Mouse (Mus musculus) midbrain, embryonic 15.5 days (tissue): ENCODE results near the gene Sh3kbp1. TPM values are rescaled to one million over a fixed set of nuclear protein-coding genes. Genes with fewer than 3 reads are reported as not detected.

ENCODE experiments used
- ATAC-seq: fragments of 200-750 bp; cut with Nextera tagmentation; replicated peaks from 2 replicates; pipeline ENCODE4 v1.8.0; 2017; ENCODE audit warnings: moderate TSS enrichment
- H3K27ac ChIP-seq: fragments of 300-500 bp; sonication (generic); 2 replicates; pipeline ENCODE4 v1.5.1; 2015; ENCODE audit warnings: mild to moderate bottlenecking, inconsistent platforms
- H3K27me3 ChIP-seq: fragments of 300-500 bp; sonication (generic); replicated peaks from 2 replicates; pipeline ENCODE4 v1.6.1; 2015; ENCODE audit warnings: inconsistent platforms
- H3K36me3 ChIP-seq: fragments of 300-500 bp; sonication (generic); replicated peaks from 2 replicates; pipeline ENCODE4 v1.6.1; 2015; ENCODE audit warnings: inconsistent platforms
- H3K4me1 ChIP-seq: fragments of 300-500 bp; sonication (generic); 2 replicates; pipeline ENCODE4 v1.6.1; 2015; ENCODE audit warnings: inconsistent platforms
- H3K4me2 ChIP-seq: fragments of 300-500 bp; sonication (generic); 2 replicates; pipeline ENCODE4 v1.6.1; 2015; ENCODE audit warnings: inconsistent platforms, mild to moderate bottlenecking, moderate library complexity
- H3K4me3 ChIP-seq: fragments of 300-500 bp; sonication (generic); 2 replicates; pipeline ENCODE4 v1.5.1; 2015; ENCODE audit warnings: mild to moderate bottlenecking, inconsistent platforms
- H3K9ac ChIP-seq: fragments of 300-500 bp; sonication (generic); 2 replicates; pipeline ENCODE4 v1.6.1; 2015; ENCODE audit warnings: mild to moderate bottlenecking, inconsistent platforms
- H3K9me3 ChIP-seq: fragments of 300-500 bp; sonication (generic); 2 replicates; pipeline ENCODE4 v1.6.1; 2016; ENCODE audit warnings: inconsistent platforms
- WGBS: fragments of 180-500 bp; shearing (Covaris S2); methylation state at CpG from one replicate; pipeline ENCODE4 v1.1.7; 2015; ENCODE audit warnings: mixed read lengths; 5-methylcytosine and 5-hydroxymethylcytosine counted together
- polyA plus RNA-seq: library from polyadenylated mRNA; unstranded; fragments of >200 nt; fragmentation: Nextera tagmentation; extraction: Ambion mirVana; gene quantifications from 2 replicates; pipeline ENCODE4 v1.2.1, GENCODE M21; 2015

The Sh3kbp1 gene
- polyA plus RNA-seq, 1 experiment from 2014 or later: 44.5 TPM

DNA sequence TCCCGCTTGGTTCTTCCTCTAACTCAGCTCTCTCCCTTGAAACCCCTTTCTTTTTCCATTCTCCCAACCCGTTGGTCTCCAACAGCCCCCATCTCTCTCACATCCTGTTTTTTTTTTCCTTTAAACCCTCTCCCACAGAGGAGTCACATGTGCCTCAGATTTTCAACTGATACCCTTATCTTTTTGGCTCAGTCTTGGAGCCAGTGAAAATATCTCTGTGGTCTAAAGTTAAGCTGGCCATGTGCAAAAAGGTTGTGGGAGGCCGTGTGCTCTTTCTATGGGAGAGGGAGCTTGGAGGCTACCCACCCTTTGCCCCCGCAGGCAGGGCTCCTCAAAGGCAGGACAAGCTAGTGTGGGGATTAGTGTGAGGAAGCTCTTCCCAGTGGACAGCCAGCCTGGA lies 12.9 kb downstream of the Sh3kbp1 start:
- Histone ChIP-seq H3K9ac (no peak overlapping the region), H3K9me3 (no peaks in the 10 kb centered on the region), H3K4me3 (no peak overlapping the region), H3K36me3 (no peaks in the 10 kb centered on the region), H3K27ac (no peak overlapping the region), H3K27me3 (no peaks in the 10 kb centered on the region), H3K4me2 (no peak overlapping the region), H3K4me1 (no peaks in the 10 kb centered on the region)
- ATAC-seq: no peak
- WGBS: 73% methylated on average over 4 of the region's 4 CpGs

DNA sequence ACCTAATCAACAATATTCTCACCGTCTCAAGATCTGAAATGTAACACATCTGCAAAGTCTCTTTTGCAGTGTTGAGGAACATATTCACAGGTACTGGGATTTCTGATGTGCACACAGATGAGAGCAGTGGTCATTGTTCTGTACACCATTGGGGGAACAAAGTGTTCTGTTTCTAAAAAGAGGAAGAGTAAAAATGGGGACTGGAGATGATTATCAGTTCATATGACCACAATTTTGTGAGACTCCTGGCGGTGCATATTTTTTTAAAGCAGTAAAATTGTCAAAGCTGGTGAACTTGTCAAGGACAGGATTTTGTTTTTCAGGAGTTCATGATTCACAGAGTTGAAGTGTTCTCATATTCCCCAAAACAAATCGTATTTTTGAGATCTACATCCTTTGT lies 18.2 kb downstream of the Sh3kbp1 start:
- Histone ChIP-seq H3K4me2 (no peak overlapping the region), H3K27me3 (no peaks in the 10 kb centered on the region), H3K9ac (no peak overlapping the region), H3K4me1 (0 out of 2 replicates have a peak, but pooled peaks cover 4% of the 10 kb centered on the region), H3K4me3 (no peak overlapping the region), H3K36me3 (no peaks in the 10 kb centered on the region), H3K27ac (no peak overlapping the region), H3K9me3 (no peaks in the 10 kb centered on the region)
- 93% methylated on average over 3 of the region's 3 CpGs for WGBS
- no peak for ATAC-seq

DNA sequence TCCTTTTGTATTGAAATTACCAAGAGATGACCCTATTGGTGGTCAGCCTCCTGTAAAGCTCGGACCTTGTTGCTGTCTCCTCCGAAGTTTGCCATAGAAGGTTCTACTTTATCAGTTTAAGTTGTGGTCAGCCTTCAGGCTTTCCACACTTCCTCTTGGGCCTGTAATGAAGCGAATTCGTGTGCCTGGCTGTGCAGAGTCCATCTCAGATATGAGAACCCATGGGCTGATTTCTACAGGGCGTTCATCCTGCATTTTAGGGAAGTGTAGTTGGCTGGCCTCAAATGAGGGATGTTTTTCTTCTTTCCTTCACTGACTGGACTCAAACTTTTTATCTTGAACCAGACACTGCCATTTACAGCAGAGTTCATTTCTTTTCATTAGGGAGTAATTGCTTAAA lies 20.5 kb downstream of the Sh3kbp1 start:
- WGBS: 93% methylated on average over 5 of the region's 5 CpGs
- no peak overlapping the region for H3K27ac ChIP-seq
- no peak overlapping the region for H3K9ac ChIP-seq
- 0 out of 2 replicates have a peak, but pooled peaks cover 4% of the 10 kb centered on the region for H3K4me1 ChIP-seq
- H3K4me2 ChIP-seq: no peak overlapping the region
- no peak overlapping the region for H3K4me3 ChIP-seq
- no peaks in the 10 kb centered on the region for H3K9me3 ChIP-seq
- H3K36me3 ChIP-seq: no peaks in the 10 kb centered on the region
- no peak for ATAC-seq
- H3K27me3 ChIP-seq: no peaks in the 10 kb centered on the region

DNA sequence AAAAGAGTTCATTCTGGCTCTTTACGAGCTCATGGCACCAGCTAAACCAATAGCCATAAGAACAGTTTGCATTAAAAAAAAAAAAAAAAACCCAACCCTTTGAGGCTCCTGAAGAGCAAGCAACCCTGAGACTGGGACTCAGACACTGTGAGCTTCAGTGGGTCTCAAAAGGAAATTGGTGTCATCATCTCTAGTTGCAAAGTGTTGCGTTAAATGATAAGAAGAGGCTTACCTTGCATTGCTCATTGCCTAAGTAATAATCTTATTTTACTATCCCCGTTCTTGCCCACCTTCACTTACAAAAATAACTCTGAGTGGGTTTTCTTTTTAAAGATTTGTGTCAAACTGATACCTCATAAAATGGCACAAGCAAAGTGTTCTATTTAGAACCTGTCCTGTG lies 21.5 kb downstream of the Sh3kbp1 start:
- WGBS: 84% methylated on average over 3 of the region's 3 CpGs
- no peaks in the 10 kb centered on the region for H3K36me3 ChIP-seq
- ATAC-seq: no peak

DNA sequence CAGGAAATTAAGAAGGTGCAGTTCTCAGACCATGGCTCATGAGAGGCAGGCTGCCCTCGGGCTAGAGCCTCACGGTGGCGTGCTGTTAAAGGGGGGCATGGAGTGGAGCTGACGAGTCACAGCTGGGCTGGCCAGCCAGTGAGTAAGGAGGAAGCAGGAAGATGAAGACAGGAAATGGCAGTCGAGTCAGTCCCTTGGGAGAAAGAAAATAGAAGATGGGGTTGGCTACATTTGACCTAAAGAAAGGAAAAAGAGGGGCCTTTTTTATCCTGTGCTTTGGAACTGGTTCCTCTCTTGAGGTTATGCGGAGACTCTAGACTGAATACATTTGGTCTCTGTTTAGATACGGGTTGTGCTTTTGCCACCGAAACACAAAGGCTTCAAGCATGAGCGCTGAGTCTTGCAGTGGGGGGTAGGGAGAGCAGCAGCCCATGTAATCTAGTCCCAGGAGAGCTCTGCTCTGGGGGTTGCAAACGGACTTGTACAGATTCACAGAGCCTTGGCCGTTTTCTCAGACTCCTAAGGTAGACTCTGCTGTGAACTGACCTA lies 23.1 kb downstream of the Sh3kbp1 start:
- H3K27me3 ChIP-seq: no peaks in the 10 kb centered on the region
- ATAC-seq: peak; percentile 37
- H3K4me1 ChIP-seq: 0 out of 2 replicates have a peak, but pooled peaks cover 4% of the 10 kb centered on the region
- H3K9ac ChIP-seq: no peak overlapping the region
- H3K4me3 ChIP-seq: no peak overlapping the region
- no peaks in the 10 kb centered on the region for H3K36me3 ChIP-seq
- no peak overlapping the region for H3K27ac ChIP-seq
- WGBS: 45% methylated on average over 11 of the region's 11 CpGs
- H3K4me2 ChIP-seq: no peak overlapping the region
- no peaks in the 10 kb centered on the region for H3K9me3 ChIP-seq

More for the DNA sequence above, 21.5 kb downstream of the Sh3kbp1 start:
- Histone ChIP-seq H3K27ac (no peak overlapping the region), H3K4me3 (no peak overlapping the region), H3K4me1 (0 out of 2 replicates have a peak, but pooled peaks cover 4% of the 10 kb centered on the region), H3K27me3 (no peaks in the 10 kb centered on the region), H3K4me2 (no peak overlapping the region), H3K9ac (no peak overlapping the region), H3K9me3 (no peaks in the 10 kb centered on the region)

DNA sequence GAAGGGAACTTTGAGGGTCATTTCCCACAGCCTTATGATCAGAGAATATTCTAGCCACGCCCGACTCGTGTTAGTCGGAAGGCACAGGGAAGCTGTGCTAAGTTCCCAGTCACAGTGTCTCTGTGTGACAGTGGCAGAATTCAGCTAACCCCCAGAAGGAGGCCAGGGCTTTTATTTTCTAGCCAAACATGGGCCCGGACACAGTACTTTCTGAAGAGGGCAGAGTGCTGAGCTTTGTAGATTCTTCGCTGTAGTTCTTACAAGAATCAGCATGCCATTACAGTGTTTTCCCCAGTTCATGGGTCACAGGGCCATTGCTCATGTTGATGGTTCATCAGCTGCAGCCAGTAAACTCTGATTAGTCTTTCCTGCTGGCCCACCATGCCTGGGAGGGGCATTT lies 23.7 kb downstream of the Sh3kbp1 start:
- Histone ChIP-seq H3K4me1 (0 out of 2 replicates have a peak, but pooled peaks cover 4% of the 10 kb centered on the region), H3K9ac (no peak overlapping the region), H3K36me3 (no peaks in the 10 kb centered on the region), H3K4me3 (no peak overlapping the region), H3K9me3 (no peaks in the 10 kb centered on the region), H3K27me3 (no peaks in the 10 kb centered on the region), H3K27ac (no peak overlapping the region), H3K4me2 (no peak overlapping the region)
- WGBS: 73% methylated on average over 6 of the region's 6 CpGs
- no peak for ATAC-seq

DNA sequence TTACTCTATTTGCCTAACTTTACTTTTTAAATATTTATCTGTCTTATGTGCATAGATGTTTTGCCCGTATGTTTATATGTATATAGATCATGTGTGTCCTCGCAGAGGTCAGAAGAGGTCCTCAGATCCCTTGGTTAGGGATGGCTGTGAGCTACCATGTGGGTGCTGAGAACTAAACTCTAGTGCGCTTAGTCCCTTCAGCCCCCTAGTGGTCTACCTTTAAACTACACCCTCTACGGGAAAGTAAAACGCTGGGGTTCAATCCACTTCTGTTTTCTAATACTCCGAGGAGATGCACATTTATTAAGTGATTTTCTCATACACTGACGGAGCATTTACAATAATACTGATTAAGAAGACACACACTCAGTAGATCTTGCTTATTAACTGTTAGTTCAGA lies 44.3 kb downstream of the Sh3kbp1 start:
- WGBS: 85% methylated on average over 7 of the region's 7 CpGs
- no peak for ATAC-seq
- H3K4me3 ChIP-seq: no peak overlapping the region

DNA sequence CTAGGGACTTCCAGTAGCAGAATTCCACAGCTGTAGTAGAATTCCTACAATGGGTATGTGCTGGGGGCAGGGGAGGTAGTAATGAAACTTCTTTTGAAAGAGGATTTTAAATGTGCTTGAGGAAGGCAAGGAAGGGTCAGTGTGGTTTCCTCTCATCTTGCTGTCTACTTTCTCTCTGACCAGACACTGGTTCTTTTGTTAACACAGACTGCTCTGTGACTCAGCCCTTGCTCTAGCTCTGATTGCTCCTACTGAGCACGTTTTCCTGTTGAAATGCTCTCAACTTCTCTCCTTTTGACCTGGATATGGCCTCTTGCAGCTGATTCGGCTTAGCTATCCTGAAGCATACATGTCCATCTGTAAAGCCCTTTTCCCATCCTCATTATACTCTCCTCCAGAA lies 45.4 kb downstream of the Sh3kbp1 start:
- Histone ChIP-seq H3K9me3 (no peaks in the 10 kb centered on the region), H3K27ac (no peak overlapping the region), H3K27me3 (no peaks in the 10 kb centered on the region), H3K9ac (no peak overlapping the region), H3K4me2 (no peak overlapping the region), H3K4me3 (no peak overlapping the region), H3K36me3 (no peaks in the 10 kb centered on the region), H3K4me1 (no peaks in the 10 kb centered on the region)
- WGBS: 42% methylated on average over 2 of the region's 2 CpGs
- no peak for ATAC-seq

More for the DNA sequence above, 44.3 kb downstream of the Sh3kbp1 start:
- no peak overlapping the region for H3K9ac ChIP-seq
- no peaks in the 10 kb centered on the region for H3K27me3 ChIP-seq
- no peaks in the 10 kb centered on the region for H3K9me3 ChIP-seq
- no peak overlapping the region for H3K4me2 ChIP-seq
- H3K4me1 ChIP-seq: no peaks in the 10 kb centered on the region
- no peak overlapping the region for H3K27ac ChIP-seq
- H3K36me3 ChIP-seq: no peaks in the 10 kb centered on the region

DNA sequence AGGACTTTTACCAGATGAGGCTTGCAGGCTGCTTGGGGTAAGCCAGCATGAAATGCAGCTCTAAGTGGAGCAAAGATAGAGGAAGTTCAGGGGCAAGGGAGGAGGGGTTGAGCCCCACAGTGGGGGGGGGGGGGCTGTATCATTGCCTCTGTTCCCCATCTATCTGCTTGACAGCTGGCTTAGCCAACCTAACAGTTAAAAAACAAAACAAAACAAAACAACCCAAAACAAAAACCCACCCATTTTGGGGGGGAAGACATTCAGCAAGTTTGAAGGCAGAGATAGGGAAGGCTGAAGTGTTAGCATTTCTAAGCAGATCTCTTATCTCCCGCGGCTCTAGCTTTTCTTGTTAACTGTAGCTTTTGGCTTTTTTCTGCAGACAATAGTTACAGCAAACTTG lies 49.2 kb downstream of the Sh3kbp1 start:
- Histone ChIP-seq H3K4me3 (no peak overlapping the region), H3K9ac (no peak overlapping the region), H3K36me3 (no peaks in the 10 kb centered on the region), H3K4me2 (no peak overlapping the region), H3K4me1 (no peaks in the 10 kb centered on the region), H3K27me3 (no peaks in the 10 kb centered on the region), H3K27ac (no peak overlapping the region), H3K9me3 (no peaks in the 10 kb centered on the region)
- no peak for ATAC-seq
- 30% methylated on average over 2 of the region's 2 CpGs for WGBS

DNA sequence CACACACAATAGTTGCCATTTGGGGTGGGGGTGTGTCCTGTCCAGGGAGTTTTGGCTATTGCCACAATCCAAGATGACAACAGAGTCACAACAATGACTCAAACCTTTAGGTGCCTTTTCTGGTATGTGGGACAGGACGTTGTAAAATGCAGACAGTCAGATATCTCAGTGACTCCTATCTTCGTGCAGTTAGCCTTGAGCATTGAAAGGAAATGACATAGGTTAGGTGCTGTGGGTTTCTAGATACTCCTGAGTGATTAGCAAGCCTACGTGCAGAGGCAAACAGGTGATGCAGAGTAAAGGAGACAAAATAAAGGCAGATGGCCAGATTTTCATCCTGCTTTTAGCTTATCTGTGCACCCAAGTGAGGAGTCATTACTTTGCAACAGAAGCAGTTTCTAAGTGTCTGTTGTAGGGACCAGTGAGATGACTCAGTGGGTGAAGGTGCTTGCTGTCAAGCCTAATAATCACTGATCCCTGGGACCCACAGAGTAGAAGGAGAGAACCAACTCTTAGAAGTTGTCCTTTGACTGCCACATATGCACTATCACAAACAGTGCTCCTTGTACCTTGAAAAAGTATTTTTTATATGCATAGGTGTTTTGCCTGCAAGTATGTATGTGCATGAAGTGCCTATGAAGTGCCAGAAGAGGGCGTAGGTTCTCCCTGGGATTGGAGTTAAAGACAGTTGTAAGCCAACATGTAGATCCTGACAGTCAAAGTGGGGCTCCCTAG lies 50.7 kb downstream of the Sh3kbp1 start:
- Histone ChIP-seq H3K9me3 (no peaks in the 10 kb centered on the region), H3K27ac (no peak overlapping the region), H3K4me2 (no peak overlapping the region), H3K36me3 (no peaks in the 10 kb centered on the region), H3K9ac (no peak overlapping the region), H3K4me1 (no peaks in the 10 kb centered on the region), H3K4me3 (no peak overlapping the region), H3K27me3 (no peaks in the 10 kb centered on the region)
- WGBS: 70% methylated on average over 4 of the region's 4 CpGs
- no peak for ATAC-seq

DNA sequence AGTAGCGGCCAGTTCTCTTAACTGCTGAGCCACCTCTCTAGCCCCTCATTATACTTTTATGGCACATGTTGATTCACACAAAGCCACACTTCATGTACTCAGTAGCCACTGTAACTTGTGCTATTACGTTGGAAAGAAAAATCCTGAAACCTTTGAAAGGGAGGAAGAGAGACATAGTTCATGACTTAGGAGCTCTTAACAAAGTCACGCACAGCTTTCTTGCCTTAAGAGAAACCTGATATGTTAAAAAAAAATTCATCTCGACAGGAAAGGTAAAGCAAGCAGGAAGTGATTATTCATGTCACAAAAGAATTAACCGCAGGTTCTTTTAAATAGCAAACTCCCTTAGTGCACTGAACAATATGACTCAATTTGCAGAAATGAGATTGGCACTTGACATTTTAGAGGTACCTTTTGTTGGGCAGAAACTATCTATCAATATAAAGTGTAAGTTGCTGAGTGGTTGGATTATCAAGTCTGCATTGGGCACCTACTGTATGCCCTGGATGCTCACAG lies 51.3 kb downstream of the Sh3kbp1 start:
- Histone ChIP-seq H3K27me3 (no peaks in the 10 kb centered on the region), H3K4me2 (no peak overlapping the region), H3K9ac (no peak overlapping the region), H3K4me1 (no peaks in the 10 kb centered on the region), H3K27ac (no peak overlapping the region), H3K4me3 (no peak overlapping the region), H3K9me3 (no peaks in the 10 kb centered on the region), H3K36me3 (no peaks in the 10 kb centered on the region)
- no peak for ATAC-seq
- 84% methylated on average over 5 of the region's 5 CpGs for WGBS

DNA sequence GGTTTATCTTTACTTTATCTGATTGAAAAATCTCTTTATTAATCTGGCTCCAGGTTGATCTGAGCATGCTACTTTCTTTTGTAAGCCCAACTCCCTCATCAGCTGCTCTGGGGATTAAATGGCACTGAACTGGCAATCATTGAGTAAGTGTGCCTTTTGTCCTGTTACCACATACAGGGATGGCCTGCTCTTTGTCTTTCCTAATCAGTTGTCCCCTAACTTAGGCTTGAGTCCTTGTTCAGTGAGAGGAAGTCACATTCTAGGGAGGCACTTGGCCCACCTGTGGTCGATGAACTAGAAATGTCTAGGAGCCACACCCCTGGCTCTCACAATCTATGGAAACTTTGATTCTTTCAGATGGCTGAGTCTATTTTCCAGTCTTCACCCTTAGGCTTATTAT lies 58.4 kb downstream of the Sh3kbp1 start:
- H3K4me2 ChIP-seq: no peak overlapping the region
- WGBS: 47% methylated on average over 1 of the region's 1 CpGs
- ATAC-seq: no peak

DNA sequence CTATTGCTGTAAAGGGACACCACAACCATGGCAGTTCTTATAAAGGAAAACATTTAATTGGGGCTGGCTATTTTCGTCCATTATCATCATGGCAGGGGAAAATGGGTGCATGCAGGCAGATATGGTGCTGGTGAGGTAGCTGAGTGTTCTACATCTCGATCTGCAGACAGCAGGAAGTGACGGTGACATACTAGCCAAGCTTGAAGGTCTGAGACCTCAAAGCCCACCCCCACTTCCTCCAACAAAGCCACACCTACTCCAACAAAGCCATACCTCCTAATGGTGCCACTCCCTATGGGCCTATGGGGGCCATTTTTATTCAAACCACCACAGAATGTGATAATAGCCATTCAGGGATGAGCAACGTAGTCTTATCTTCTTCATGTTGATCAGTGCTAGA lies 59.8 kb downstream of the Sh3kbp1 start:
- 81% methylated on average over 4 of the region's 4 CpGs for WGBS

More for the DNA sequence above, 58.4 kb downstream of the Sh3kbp1 start:
- no peak overlapping the region for H3K9ac ChIP-seq
- H3K27ac ChIP-seq: no peak overlapping the region
- H3K27me3 ChIP-seq: no peaks in the 10 kb centered on the region; the same call in 1 of the 2 replicates
- H3K36me3 ChIP-seq: no peaks in the 10 kb centered on the region
- H3K4me1 ChIP-seq: no peaks in the 10 kb centered on the region
- no peak overlapping the region for H3K4me3 ChIP-seq
- H3K9me3 ChIP-seq: no peaks in the 10 kb centered on the region

More for the DNA sequence above, 59.8 kb downstream of the Sh3kbp1 start:
- Histone ChIP-seq H3K4me1 (no peaks in the 10 kb centered on the region), H3K36me3 (no peaks in the 10 kb centered on the region), H3K4me3 (no peak overlapping the region), H3K4me2 (no peak overlapping the region), H3K27me3 (no peaks in the 10 kb centered on the region; the same call in 1 of the 2 replicates), H3K9me3 (no peaks in the 10 kb centered on the region), H3K9ac (no peak overlapping the region), H3K27ac (no peak overlapping the region)
- no peak for ATAC-seq
